Mouse (Mus musculus) hindbrain, postnatal 0 days (tissue): Measurements from ENCODE around the gene Hexim1. TPM values are rescaled to one million over a fixed set of nuclear protein-coding genes. Genes with fewer than 3 reads are reported as not detected.

ENCODE experiments used
- ATAC-seq: fragments of 200-750 bp; cut with Nextera tagmentation; 2 replicates; pipeline ENCODE4 v1.8.0; 2017; ENCODE audit warnings: mild to moderate bottlenecking, moderate TSS enrichment, moderate library complexity
- DNase-seq: peaks from one replicate; pipeline ENCODE4 v3.0.0-alpha.2; 2015; ENCODE audit warnings: low spot score
- H3K27ac ChIP-seq: fragments of 300-500 bp; sonication (generic); 2 replicates; pipeline ENCODE4 v1.5.1; 2014; ENCODE audit warnings: mild to moderate bottlenecking
- H3K27me3 ChIP-seq: fragments of 300-500 bp; sonication (generic); 2 replicates; pipeline ENCODE4 v1.6.1; 2014; ENCODE audit warnings: low read length, mixed read lengths; ENCODE audit not compliant: insufficient read depth
- H3K36me3 ChIP-seq: fragments of 300-500 bp; sonication (generic); 2 replicates; pipeline ENCODE4 v1.6.1; 2014; ENCODE audit warnings: low read length, mixed read lengths; ENCODE audit not compliant: insufficient read depth
- H3K4me1 ChIP-seq: fragments of 300-500 bp; sonication (generic); 2 replicates; pipeline ENCODE4 v1.6.1; 2014; ENCODE audit warnings: antibody characterized with exemption, low read length, mixed read lengths; ENCODE audit not compliant: insufficient read depth
- H3K4me2 ChIP-seq: fragments of 300-500 bp; sonication (generic); 2 replicates; pipeline ENCODE4 v1.6.1; 2014; ENCODE audit warnings: low read depth, mild to moderate bottlenecking, low read length, moderate library complexity, mixed read lengths
- H3K4me3 ChIP-seq: fragments of 300-500 bp; sonication (generic); 2 replicates; pipeline ENCODE4 v1.5.1; 2014; ENCODE audit warnings: low read length
- H3K9ac ChIP-seq: fragments of 300-500 bp; sonication (generic); replicated peaks from 2 replicates; pipeline ENCODE4 v1.6.1; 2014; ENCODE audit warnings: mild to moderate bottlenecking, low read length, moderate library complexity, mixed read lengths
- H3K9me3 ChIP-seq: fragments of 300-500 bp; sonication (generic); 2 replicates; pipeline ENCODE4 v1.6.1; 2016; ENCODE audit warnings: low read length, mixed read lengths
- CTCF ChIP-seq: IDR thresholded peaks from 2 replicates; pipeline ENCODE4 v1.5.1; 2016; ENCODE audit warnings: antibody characterized with exemption, control low read depth, low read depth
- WGBS: fragments of 180-500 bp; shearing (Covaris S2); extraction: QIAGEN DNeasy Blood & Tissue Kit; methylation state at CpG from one replicate; pipeline ENCODE4 v1.1.7; 2014; 5-methylcytosine and 5-hydroxymethylcytosine counted together
- polyA plus RNA-seq: library from polyadenylated mRNA; unstranded; fragments of >200 nt; fragmentation: Nextera tagmentation; extraction: Ambion mirVana; gene quantifications from 2 replicates; pipeline ENCODE4 v1.2.1, GENCODE M21; 2015
- total RNA-seq: library from RNA; depleted of rRNA; stranded (reverse); fragments of >200 nt; gene quantifications from 2 replicates; pipeline ENCODE4 v1.2.3, GENCODE M21; 2014

The Hexim1 gene
- total and polyA plus RNA-seq, 2 experiments from 2014 or later, result 4.4 to 15.8 TPM

GRCm38 (mm10) chr11:103111881-103112551 is 4.0 kb upstream of the Hexim1 start:
- no peak for TF ChIP-seq CTCF
- Histone ChIP-seq H3K9me3 (no peaks in the 10 kb centered on the region), H3K9ac (no peak overlapping the region; the same call in 1 of the 2 replicates), H3K27ac (no peak overlapping the region; the same call in 1 of the 2 replicates), H3K36me3 (no peaks in the 10 kb centered on the region), H3K4me2 (peak overlapping the region; percentile 52), H3K27me3 (0 out of 2 replicates have a peak, but pooled peaks cover 8% of the 10 kb centered on the region), H3K4me3 (peak overlapping the region; percentile 28), H3K4me1 (peaks cover 5% of the 10 kb centered on the region)
- WGBS, result 2% methylated on average over 28 of the region's 28 CpGs
- ATAC-seq, result no peak
- DNase-seq, result no peak

GRCm38 (mm10) chr11:103112552-103112912 is 3.5 kb upstream of the Hexim1 start:
- Histone ChIP-seq H3K4me1 (peaks cover 5% of the 10 kb centered on the region), H3K9ac (no peak overlapping the region)
- 15% methylated on average over 9 of the region's 9 CpGs for WGBS

GRCm38 (mm10) chr11:103113005-103113404 is 3.0 kb upstream of the Hexim1 start:
- 0 out of 2 replicates have a peak, but pooled peaks cover 8% of the 10 kb centered on the region for H3K27me3 ChIP-seq
- no peak overlapping the region for H3K9ac ChIP-seq
- H3K4me2 ChIP-seq, result no peak overlapping the region
- no peaks in the 10 kb centered on the region for H3K9me3 ChIP-seq
- no peak overlapping the region for H3K4me3 ChIP-seq
- H3K27ac ChIP-seq, result no peak overlapping the region
- DNase-seq, result no peak
- H3K36me3 ChIP-seq, result no peaks in the 10 kb centered on the region
- peaks cover 5% of the 10 kb centered on the region for H3K4me1 ChIP-seq
- WGBS, result 38% methylated on average over 12 of the region's 12 CpGs
- ATAC-seq, result no peak
- no peak for TF ChIP-seq CTCF

More at GRCm38 (mm10) chr11:103112552-103112912, 3.5 kb upstream of the Hexim1 start:
- H3K4me2 ChIP-seq, result peak overlapping the region; percentile 52
- DNase-seq (no peak), ATAC-seq (no peak)
- H3K27ac ChIP-seq, result no peak overlapping the region; the same call in 1 of the 2 replicates
- no peaks in the 10 kb centered on the region for H3K9me3 ChIP-seq
- peak overlapping the region; percentile 28; the same call in 1 of the 2 replicates for H3K4me3 ChIP-seq
- no peaks in the 10 kb centered on the region for H3K36me3 ChIP-seq
- TF ChIP-seq CTCF, result no peak
- 0 out of 2 replicates have a peak, but pooled peaks cover 8% of the 10 kb centered on the region for H3K27me3 ChIP-seq

- Histone ChIP-seq H3K4me3 (no peak overlapping the region), H3K9ac (no peak overlapping the region), H3K27me3 (0 out of 2 replicates have a peak, but pooled peaks cover 8% of the 10 kb centered on the region), H3K36me3 (no peaks in the 10 kb centered on the region), H3K9me3 (no peaks in the 10 kb centered on the region), H3K4me2 (no peak overlapping the region), H3K4me1 (peaks cover 10% of the 10 kb centered on the region), H3K27ac (no peak overlapping the region)
- WGBS, result 76% methylated on average over 4 of the region's 4 CpGs
- TF ChIP-seq CTCF, result no peak
- ATAC-seq (no peak), DNase-seq (no peak)
Measured at GRCm38 (mm10) chr11:103113771-103114170, 2.3 kb upstream of the Hexim1 start.

GRCm38 (mm10) chr11:103114270-103114943 is 1.6 kb upstream of the Hexim1 start:
- DNase-seq (no peak), ATAC-seq (no peak)
- H3K9me3 ChIP-seq, result no peaks in the 10 kb centered on the region
- WGBS, result 81% methylated on average over 11 of the region's 11 CpGs
- H3K4me3 ChIP-seq, result peak overlapping the region; percentile 49
- H3K27me3 ChIP-seq, result 0 out of 2 replicates have a peak, but pooled peaks cover 8% of the 10 kb centered on the region
- no peak for TF ChIP-seq CTCF
- peak overlapping the region; percentile 94 for H3K27ac ChIP-seq
- H3K4me1 ChIP-seq, result peaks cover 10% of the 10 kb centered on the region
- no peaks in the 10 kb centered on the region for H3K36me3 ChIP-seq
- peak overlapping the region; percentile 65 for H3K4me2 ChIP-seq
- H3K9ac ChIP-seq, result peak overlapping the region; percentile 75

- no peaks in the 10 kb centered on the region for H3K36me3 ChIP-seq
- peak; percentile 47 for ATAC-seq
- WGBS, result under 1% methylated on average over 34 of the region's 34 CpGs
- peak overlapping the region; percentile 65 for H3K4me2 ChIP-seq
- peak overlapping the region; percentile 49 for H3K4me3 ChIP-seq
- peak overlapping the region; percentile 75 for H3K9ac ChIP-seq
- H3K9me3 ChIP-seq, result no peaks in the 10 kb centered on the region
- 0 out of 2 replicates have a peak, but pooled peaks cover 8% of the 10 kb centered on the region for H3K27me3 ChIP-seq
- H3K4me1 ChIP-seq, result peaks cover 10% of the 10 kb centered on the region
- peak overlapping the region; percentile 94 for H3K27ac ChIP-seq
- no peak for TF ChIP-seq CTCF
- DNase-seq, result peak; percentile 88
Measured at GRCm38 (mm10) chr11:103115163-103116007, 646 bp upstream of the Hexim1 start.
